Comparison of ENCODE assay signal across 18 mouse cellular contexts in genomic region chr11:114093175-114093574, GRCm38 (mm10). TPM values are rescaled to one million over a fixed set of nuclear protein-coding genes. Genes with fewer than 3 reads are reported as not detected.
"Had no signal": no experiment of that assay in that cellular context is flagged by ENCODE, and none has a peak within 500 bp of the region (broad histone marks: within the 10 kb centered on the region; RNA-seq: fewer than 3 reads in every experiment).

No protein-coding gene starts in this region.

- H3K27me3 ChIP-seq: kidney, embryonic 15.5 days; liver, embryonic 15.5 days; midbrain, embryonic 13.5 days; neural tube, embryonic 13.5 days had no signal

- H3K9me3 ChIP-seq: kidney, embryonic 15.5 days; limb, embryonic 10.5 days; liver, embryonic 15.5 days; midbrain, embryonic 13.5 days; neural tube, embryonic 13.5 days had no signal

- H3K4me1 ChIP-seq: kidney, embryonic 15.5 days; liver, embryonic 15.5 days; midbrain, embryonic 13.5 days; neural tube, embryonic 13.5 days had no signal

- H3K4me2 ChIP-seq: kidney, embryonic 15.5 days; liver, embryonic 11.5 days; liver, embryonic 15.5 days; midbrain, embryonic 13.5 days; neural tube, embryonic 13.5 days had no signal

- H3K9ac ChIP-seq: kidney, embryonic 15.5 days; liver, embryonic 15.5 days; midbrain, embryonic 13.5 days; neural tube, embryonic 13.5 days had no signal

- DNase-seq: kidney, adult 2 months; kidney, postnatal 14 days; lung, adult 2 months; lung, postnatal 4 days; retina, postnatal 1 day; right cerebral cortex, postnatal 14 days; thymus, adult 18-20 months; thymus, postnatal 14 days had no signal

- H3K4me3 ChIP-seq: kidney, embryonic 15.5 days; left cerebral cortex, adult 2 months; limb, embryonic 10.5 days; liver, embryonic 15.5 days; midbrain, embryonic 13.5 days; neural tube, embryonic 13.5 days had no signal

- ATAC-seq: intestine, embryonic 16.5 days; lung, postnatal 0 days; midbrain, embryonic 13.5 days had no signal

- H3K36me3 ChIP-seq: kidney, embryonic 15.5 days; limb, embryonic 10.5 days; liver, embryonic 15.5 days; midbrain, embryonic 13.5 days; neural tube, embryonic 13.5 days had no signal

- H3K27ac ChIP-seq: kidney, embryonic 15.5 days; left cerebral cortex, adult 2 months; limb, embryonic 10.5 days; liver, embryonic 15.5 days; midbrain, embryonic 13.5 days; neural tube, embryonic 13.5 days had no signal

RNA-seq across cellular contexts. Expression of gene Sdk2, which starts 26.3 kb away (rescaled TPM):
- total RNA-seq: megakaryocyte-erythroid progenitor cell, adult 5-6 weeks had no signal
